14 mouse cellular contexts compared by ENCODE assay signal in genomic region chr2:13370556-13370955, GRCm38 (mm10).
DNase-seq lines count a peak whose midpoint lies in the region; ATAC-seq and TF ChIP-seq lines count a peak whose summit lies in the region.
"Had no signal": no experiment of that assay in that cellular context is flagged by ENCODE, and none has a peak within 500 bp of the region (broad histone marks: within the 10 kb centered on the region; RNA-seq: fewer than 3 reads in every experiment).

No protein-coding gene starts in this region.

- no peak overlapping the region for H3K4me3 ChIP-seq in gastrocnemius, adult 2 months
- no peak overlapping the region for H3K4me3 ChIP-seq in hindbrain, embryonic 10.5 days
- H3K4me3 ChIP-seq in hindbrain, embryonic 13.5 days = no peak overlapping the region
- no peak overlapping the region for H3K4me3 ChIP-seq in midbrain, embryonic 11.5 days (ENCODE audit: low read depth, low read length)
- H3K4me3 ChIP-seq in midbrain, embryonic 15.5 days = no peak overlapping the region

- H3K4me2 ChIP-seq in hindbrain, embryonic 13.5 days = no peak overlapping the region
- H3K4me2 ChIP-seq in midbrain, embryonic 11.5 days = no peak overlapping the region
- no peak overlapping the region for H3K4me2 ChIP-seq in midbrain, embryonic 15.5 days

- H3K27me3 ChIP-seq in hindbrain, embryonic 10.5 days (ENCODE audit: insufficient read depth, poor library complexity, severe bottlenecking) = no peaks in the 10 kb centered on the region
- H3K27me3 ChIP-seq in hindbrain, embryonic 13.5 days = no peaks in the 10 kb centered on the region
- no peaks in the 10 kb centered on the region for H3K27me3 ChIP-seq in midbrain, embryonic 11.5 days (ENCODE audit: control insufficient read depth, insufficient read depth, low read length)
- H3K27me3 ChIP-seq in midbrain, embryonic 15.5 days (replicated peaks) = no peaks in the 10 kb centered on the region

- H3K9ac ChIP-seq in hindbrain, embryonic 13.5 days = no peak overlapping the region
- H3K9ac ChIP-seq in midbrain, embryonic 11.5 days (ENCODE audit: low read length) = no peak overlapping the region
- no peak overlapping the region for H3K9ac ChIP-seq in midbrain, embryonic 15.5 days

- H3K9me3 ChIP-seq in hindbrain, embryonic 10.5 days = no peaks in the 10 kb centered on the region
- H3K9me3 ChIP-seq in hindbrain, embryonic 13.5 days = no peaks in the 10 kb centered on the region
- no peaks in the 10 kb centered on the region for H3K9me3 ChIP-seq in midbrain, embryonic 11.5 days (ENCODE audit: control insufficient read depth, low read length)
- H3K9me3 ChIP-seq in midbrain, embryonic 15.5 days = no peaks in the 10 kb centered on the region

- no peak for TF ChIP-seq CTCF in gastrocnemius, adult 2 months (IDR thresholded peaks at IDR 0.05)

- H3K36me3 ChIP-seq in hindbrain, embryonic 10.5 days = no peaks in the 10 kb centered on the region
- no peaks in the 10 kb centered on the region for H3K36me3 ChIP-seq in hindbrain, embryonic 13.5 days
- no peaks in the 10 kb centered on the region for H3K36me3 ChIP-seq in midbrain, embryonic 11.5 days (ENCODE audit: control insufficient read depth, insufficient read depth, low read length)
- H3K36me3 ChIP-seq in midbrain, embryonic 15.5 days (replicated peaks) = no peaks in the 10 kb centered on the region

- WGBS in hindbrain, embryonic 10.5 days = 20% methylated on average over 2 of the region's 2 CpGs
- 23% methylated on average over 2 of the region's 2 CpGs for WGBS in hindbrain, embryonic 13.5 days
- WGBS in midbrain, embryonic 11.5 days = 16% methylated on average over 2 of the region's 2 CpGs
- WGBS in midbrain, embryonic 15.5 days = 33% methylated on average over 2 of the region's 2 CpGs

- DNase-seq in gastrocnemius, adult 2 months = no peak
- no peak for DNase-seq in gastrocnemius, adult 8-10 months (ENCODE audit: low spot score in 2 of 2)
- no peak for DNase-seq in hindbrain, embryonic 10.5 days (ENCODE audit: low spot score)
- DNase-seq in midbrain, embryonic 11.5 days (ENCODE audit: low spot score, missing footprints) = no peak
- no peak for DNase-seq in cerebellum, postnatal 14 days
- DNase-seq: cerebellum, postnatal 36 days; gastrocnemius, postnatal 36 days; lung, postnatal 10 days; right cerebral cortex, adult 18-20 months; spleen, adult 18-20 months; thymus, postnatal 14 days had no signal

- no peak for ATAC-seq in hindbrain, embryonic 13.5 days (ENCODE audit: low FRiP score)
- no peak for ATAC-seq in midbrain, embryonic 11.5 days (ENCODE audit: low FRiP score)
- no peak for ATAC-seq in midbrain, embryonic 15.5 days (replicated peaks)
- ATAC-seq in erythroid progenitor cell, adult 5-6 weeks (replicated peaks; ENCODE audit: low FRiP score, poor library complexity, severe bottlenecking) = no peak

- peaks cover 42% of the 10 kb centered on the region for H3K4me1 ChIP-seq in hindbrain, embryonic 10.5 days (replicated peaks)
- peaks cover 31% of the 10 kb centered on the region for H3K4me1 ChIP-seq in hindbrain, embryonic 13.5 days (replicated peaks)
- peaks cover 22% of the 10 kb centered on the region for H3K4me1 ChIP-seq in midbrain, embryonic 11.5 days (ENCODE audit: control insufficient read depth, insufficient read depth, low read length)
- H3K4me1 ChIP-seq in midbrain, embryonic 15.5 days = peaks cover 24% of the 10 kb centered on the region

- H3K27ac ChIP-seq in gastrocnemius, adult 2 months = peak overlapping the region; percentile 86
- H3K27ac ChIP-seq in hindbrain, embryonic 10.5 days = peak overlapping the region; percentile 93
- H3K27ac ChIP-seq in hindbrain, embryonic 13.5 days = no peak overlapping the region
- H3K27ac ChIP-seq in midbrain, embryonic 11.5 days (ENCODE audit: low read depth, low read length) = peak overlapping the region; percentile 25
- H3K27ac ChIP-seq in midbrain, embryonic 15.5 days = no peak overlapping the region

- intact Hi-C loops in gastrocnemius, adult 2 months (cut with DNase I) = no loop called here

Comparison
In these comparisons a context has a peak if more than half of its experiments do, and no peak if none do; other contexts are left out.
1. H3K27ac ChIP-seq: peak in gastrocnemius, adult 2 months (single experiment), hindbrain, embryonic 10.5 days (single experiment) and midbrain, embryonic 11.5 days (single experiment); none in hindbrain, embryonic 13.5 days (single experiment) and midbrain, embryonic 15.5 days (single experiment).